Mouse (Mus musculus) B cell, adult 2 months (primary cell): ENCODE results near the gene Cacna1b.

Source experiments
- DNase-seq, 2 experiments: peaks; one replicate each; pipeline ENCODE4 v3.0.0; 2022

Cacna1b gene

GRCm38 (mm10) chr2:24717963-24718362, 45.0 kb downstream of the Cacna1b start:
- no peak for DNase-seq

- DNase-seq, result no peak
These were observed 45.5 kb downstream of the Cacna1b start for GRCm38 (mm10) chr2:24717461-24717860.

GRCm38 (mm10) chr2:24705929-24706328, 57.0 kb downstream of the Cacna1b start:
- no peak for DNase-seq

DNA sequence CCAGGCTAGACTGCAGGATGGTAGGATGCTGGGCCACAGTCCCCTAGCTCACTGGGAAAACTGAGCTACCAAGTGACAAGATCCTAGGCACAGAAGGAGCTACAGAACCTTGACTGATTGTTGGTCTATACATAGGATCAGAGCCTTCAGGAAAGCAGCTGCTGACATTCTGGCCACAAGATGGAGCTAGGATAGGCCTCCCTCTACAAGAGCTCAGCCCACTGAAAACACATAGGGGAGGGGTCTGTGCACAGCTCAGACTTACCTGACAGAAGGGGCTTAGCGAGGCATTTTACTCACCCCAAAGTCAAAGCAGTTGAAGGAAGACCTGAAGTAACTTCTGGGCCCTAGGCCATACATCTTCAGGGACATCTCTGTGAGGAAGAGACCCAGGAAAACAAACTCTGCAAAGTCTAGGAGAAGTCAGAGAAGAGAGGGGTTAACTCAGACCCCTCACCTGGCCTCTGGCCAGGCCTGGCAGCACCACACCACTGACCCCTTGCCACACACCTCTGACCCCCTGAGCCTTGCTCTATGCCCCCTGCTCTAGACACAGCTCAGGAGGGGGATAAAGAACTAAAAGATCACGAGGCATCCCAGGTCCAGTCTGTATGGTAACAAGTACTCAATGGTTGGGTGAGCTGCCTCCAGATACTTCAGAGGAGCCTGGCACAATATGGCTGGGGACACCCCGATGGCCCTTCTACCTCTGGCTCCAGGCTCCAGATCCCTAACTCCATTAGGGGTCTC, 60.6 kb downstream of the Cacna1b start:
- DNase-seq, result no peak

DNA sequence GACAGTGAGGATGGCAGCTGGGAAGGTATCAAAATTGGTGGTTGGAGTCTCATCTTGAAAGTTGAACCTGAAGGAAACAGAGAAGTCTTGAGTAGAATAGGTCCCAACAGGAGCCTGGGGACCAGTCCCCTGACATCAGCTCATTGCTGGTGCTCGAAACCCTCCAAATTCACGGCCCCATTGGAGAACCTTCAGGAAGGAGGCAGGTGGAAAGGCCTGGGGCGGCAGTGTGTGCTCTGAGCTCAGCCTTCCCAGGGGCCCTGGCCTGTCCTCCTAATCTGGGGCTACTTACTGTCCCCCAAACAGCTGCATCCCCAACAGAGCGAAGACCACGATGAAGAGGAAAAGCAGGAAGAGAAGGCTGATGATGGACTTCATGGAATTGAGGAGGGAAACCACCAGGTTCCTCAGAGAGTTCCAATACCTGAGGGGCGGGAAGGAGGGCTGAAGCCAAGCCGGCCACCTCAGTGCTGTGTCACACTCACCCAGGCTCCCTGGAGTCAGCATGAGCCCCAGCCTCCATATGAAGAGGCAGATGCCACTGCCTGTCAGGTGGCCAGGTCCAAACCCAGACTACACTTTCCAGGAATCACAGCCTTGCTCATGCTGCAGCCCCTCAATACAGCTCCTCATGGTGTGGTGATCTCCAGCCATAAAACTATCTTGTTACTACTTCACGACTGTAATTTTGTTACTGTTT, 65.5 kb downstream of the Cacna1b start:
- no peak for DNase-seq

DNA sequence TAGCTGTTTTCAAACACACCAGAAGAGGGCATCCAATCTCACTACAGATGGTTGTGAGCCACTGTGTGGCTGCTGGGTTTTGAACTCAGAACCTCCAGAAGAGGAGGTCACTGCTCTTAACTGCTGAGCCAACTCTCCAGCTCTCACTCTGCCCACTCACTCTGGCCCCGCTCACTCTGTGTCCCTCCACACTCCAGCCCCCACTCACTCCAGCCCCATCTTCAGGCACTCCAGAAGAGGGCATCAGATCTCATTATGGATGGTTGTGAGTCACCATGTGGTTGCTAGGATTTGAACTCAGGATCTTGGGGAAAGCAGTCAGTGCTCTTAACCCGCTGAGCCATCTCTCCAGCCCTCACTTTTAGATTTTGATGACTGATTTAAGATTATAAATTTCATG, 70.6 kb downstream of the Cacna1b start:
- DNase-seq, result no peak

DNA sequence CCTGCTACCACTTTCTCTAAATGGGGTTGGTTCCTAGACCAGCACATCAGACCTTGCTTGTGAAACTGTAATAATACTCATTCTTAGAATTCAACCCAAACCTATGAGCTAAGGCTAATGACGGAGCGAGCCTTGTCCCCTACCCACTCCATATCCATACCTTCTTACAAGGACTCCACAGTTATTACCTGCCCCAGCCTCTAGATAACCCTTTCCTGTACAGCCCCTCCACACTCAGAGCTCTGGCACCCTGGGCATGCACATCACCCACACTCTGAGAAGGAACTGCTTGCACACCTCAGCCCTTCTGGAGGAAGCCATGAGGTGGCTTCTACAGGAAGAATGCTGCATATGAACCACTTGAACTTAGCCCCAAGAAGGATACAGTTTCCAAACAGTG, 72.6 kb downstream of the Cacna1b start:
- no peak for DNase-seq

DNA sequence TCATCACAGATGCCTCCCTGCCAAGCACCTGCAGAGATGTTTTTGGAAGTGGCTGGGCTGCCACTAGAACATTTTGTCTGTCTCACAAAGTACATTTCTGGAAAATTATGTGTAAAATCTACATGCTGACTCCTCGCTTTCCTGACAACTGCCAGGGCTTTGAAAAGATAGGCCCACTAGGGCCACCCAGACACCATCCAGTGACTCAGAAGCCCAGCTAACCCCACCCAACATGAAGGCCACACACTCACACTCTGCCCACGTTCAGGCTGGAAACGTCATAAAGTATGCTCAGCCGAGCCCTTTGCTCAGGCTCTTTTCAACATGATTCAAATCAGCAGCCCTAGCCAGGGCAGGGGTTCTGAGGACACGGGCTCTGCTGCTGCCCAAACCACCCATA, 77.6 kb downstream of the Cacna1b start:
- DNase-seq, result no peak

GRCm38 (mm10) chr2:24684796-24685195, 78.2 kb downstream of the Cacna1b start:
- DNase-seq, result no peak

GRCm38 (mm10) chr2:24683266-24683665, 79.7 kb downstream of the Cacna1b start:
- no peak for DNase-seq

GRCm38 (mm10) chr2:24680731-24681130, 82.2 kb downstream of the Cacna1b start:
- no peak for DNase-seq

DNA sequence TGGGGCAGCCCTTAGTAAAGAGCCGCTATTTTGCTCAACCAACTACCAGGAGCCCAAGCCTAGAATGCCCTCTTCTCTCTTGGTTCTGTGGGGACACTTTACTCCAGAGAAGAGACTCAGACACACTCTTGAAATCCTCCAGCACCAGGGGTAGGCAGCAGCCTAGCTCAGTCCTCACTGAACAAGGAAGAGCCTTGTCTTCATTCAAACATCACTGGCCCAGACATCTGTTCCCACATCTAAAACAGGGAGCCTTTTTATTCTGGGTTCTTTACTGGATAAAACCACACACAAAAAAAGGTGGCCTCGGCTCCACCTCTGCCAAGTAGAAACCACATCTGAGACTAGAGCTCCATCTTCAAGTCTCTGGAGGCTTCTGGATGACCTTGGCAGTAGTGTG, 82.8 kb downstream of the Cacna1b start:
- no peak for DNase-seq

- peak; percentile 37 to 43 for DNase-seq
These were observed 83.8 kb downstream of the Cacna1b start for GRCm38 (mm10) chr2:24679012-24679651.

GRCm38 (mm10) chr2:24678538-24678937, 84.4 kb downstream of the Cacna1b start:
- DNase-seq, result no peak

- no peak for DNase-seq
These were observed 84.8 kb downstream of the Cacna1b start for GRCm38 (mm10) chr2:24678110-24678509.

GRCm38 (mm10) chr2:24677629-24678028, 85.3 kb downstream of the Cacna1b start:
- DNase-seq, result no peak

DNA sequence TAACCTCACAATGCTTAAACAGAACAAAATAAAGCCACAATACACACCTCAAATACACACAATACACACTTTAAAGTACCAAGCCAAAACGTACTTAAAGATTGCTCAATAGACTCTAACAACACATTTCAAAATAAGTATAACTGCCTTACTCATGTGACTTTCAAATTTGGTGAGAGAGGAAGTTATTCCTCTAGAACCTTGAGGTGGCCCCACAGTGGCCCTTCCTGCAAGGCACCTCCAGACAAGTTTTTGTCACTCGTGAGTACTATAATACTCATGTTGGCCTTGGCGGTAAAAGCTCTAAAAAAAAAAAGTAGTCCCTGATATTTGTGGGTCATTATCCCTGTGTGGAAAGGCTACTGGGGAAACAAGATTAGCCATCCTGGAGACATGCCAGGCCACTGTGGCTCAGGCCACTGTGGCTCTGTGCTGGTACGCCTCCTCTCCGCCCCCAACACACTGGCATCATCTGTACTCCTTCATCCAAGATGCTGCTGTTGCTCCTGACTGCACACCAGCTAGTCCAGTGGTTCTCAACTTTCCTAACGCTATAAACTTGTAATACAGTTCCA, 88.4 kb downstream of the Cacna1b start:
- DNase-seq, result no peak

DNA sequence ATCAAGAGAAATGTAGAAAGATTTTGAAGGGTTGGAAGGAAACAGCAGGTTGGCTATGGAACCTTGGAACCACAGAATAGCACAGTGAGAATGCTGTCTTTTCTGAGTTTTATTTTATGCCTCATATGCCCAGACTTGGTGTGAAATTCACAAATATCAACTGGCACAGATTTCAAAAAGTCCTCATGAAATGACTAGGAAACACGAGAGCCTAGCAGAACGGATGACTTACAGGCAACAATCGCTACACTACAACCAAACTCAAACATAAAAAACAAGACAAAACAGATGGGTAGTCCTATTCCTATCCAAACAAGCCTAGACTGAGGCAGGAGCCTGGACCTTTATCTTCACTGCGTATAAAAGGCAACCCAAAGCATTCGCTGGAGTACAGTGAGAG, 94.4 kb downstream of the Cacna1b start:
- no peak for DNase-seq

GRCm38 (mm10) chr2:24664678-24665257, 98.2 kb downstream of the Cacna1b start:
- DNase-seq, result no peak

DNA sequence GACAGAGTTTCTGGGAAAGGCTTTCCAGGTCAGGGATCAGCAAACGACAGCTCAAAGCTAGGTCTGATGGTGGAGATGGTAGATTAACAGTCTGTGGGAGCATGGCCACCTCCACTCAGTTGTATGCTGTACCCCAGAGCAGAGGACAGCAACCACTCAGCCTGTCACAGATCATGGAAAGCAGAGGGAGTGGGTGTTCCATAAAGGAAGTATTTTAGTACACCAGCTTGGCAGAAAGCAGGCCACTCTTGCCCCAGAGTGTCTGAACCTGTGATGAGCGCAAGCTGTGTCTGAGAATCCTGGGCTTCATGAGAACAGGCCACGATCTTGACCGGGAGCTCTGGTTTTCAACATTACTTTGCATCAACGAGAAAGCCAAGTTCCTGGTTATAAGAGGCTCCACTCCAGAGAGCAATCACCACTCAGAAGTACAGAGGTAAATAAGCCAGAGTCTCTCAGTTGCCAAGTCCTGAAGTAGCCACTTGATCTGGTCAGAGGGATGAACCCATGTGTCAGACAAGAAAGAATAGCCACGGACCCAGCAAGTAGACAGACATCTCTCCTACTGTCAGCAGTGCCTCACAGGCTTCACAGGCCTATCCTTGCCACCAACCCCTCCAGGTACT, 103.7 kb downstream of the Cacna1b start:
- no peak for DNase-seq

- DNase-seq, result no peak
These were observed 114.4 kb downstream of the Cacna1b start for GRCm38 (mm10) chr2:24648503-24648902.

DNA sequence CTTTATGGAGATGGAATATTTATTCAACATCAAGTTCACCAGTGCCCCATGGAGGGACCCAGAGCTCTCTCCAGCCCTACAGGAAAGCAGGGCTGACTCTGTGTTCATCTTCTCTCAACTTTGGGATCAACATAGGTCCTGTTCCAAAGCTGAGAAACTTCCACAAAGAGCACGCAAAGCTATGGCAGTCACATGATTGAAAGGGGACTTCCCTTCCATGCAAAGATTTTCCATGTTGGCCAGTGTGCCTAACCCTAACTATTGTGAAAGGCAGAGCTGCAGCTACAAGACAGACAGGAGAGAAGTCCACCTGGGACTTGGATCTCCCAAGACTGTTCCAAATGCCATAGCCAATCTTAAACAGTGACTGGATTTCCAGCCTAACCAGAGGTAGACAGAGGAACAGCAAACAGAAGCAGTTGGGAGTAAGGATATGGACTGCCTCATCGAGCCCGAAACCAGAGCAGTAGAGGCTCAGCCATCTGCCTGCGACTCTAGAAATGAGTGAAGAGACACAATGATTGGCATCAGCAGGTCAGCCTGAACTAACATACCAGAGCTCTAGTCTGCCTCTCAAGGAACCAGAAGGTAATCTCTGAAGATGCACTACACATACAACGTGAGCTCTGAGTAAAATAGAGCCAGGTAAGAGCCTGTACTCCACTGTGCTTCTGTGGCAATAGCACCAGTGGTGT, 116.4 kb downstream of the Cacna1b start:
- no peak for DNase-seq
